Mouse (Mus musculus) erythroblast, adult 5-6 weeks (primary cell): ENCODE measurements around the gene Hnrnpll. TPM values are rescaled to one million over a fixed set of nuclear protein-coding genes. Genes with fewer than 3 reads are reported as not detected.
"Not testable (repeated sequence)": the region's sequence is repeated elsewhere in the genome, so short reads cannot be mapped to it uniquely, and the experiment has no call there.

Experiments used
- ATAC-seq: replicated peaks from 2 replicates; pipeline ENCODE4 v1.8.0; 2016; ENCODE audit warnings: moderate number of reproducible peaks, mild to moderate bottlenecking, moderate TSS enrichment, inconsistent platforms; ENCODE audit not compliant: poor library complexity, low FRiP score, severe bottlenecking
- total RNA-seq, 2 experiments: library from RNA; stranded (forward) in 1 of 2; stranded (reverse) in 1 of 2; fragments of 150-400 nt in 1 of 2; fragments of 200-764, 138-1000 nt in 1 of 2; gene quantifications; 2 replicates each; pipeline versions ENCODE4 v1.2.3 to v1.2.4; 2015 to 2017; ENCODE audit warnings: low replicate concordance in 2 of 2

Hnrnpll gene
- total RNA-seq, 2 experiments from 2014 or later: 24.6 to 37.1 TPM

DNA sequence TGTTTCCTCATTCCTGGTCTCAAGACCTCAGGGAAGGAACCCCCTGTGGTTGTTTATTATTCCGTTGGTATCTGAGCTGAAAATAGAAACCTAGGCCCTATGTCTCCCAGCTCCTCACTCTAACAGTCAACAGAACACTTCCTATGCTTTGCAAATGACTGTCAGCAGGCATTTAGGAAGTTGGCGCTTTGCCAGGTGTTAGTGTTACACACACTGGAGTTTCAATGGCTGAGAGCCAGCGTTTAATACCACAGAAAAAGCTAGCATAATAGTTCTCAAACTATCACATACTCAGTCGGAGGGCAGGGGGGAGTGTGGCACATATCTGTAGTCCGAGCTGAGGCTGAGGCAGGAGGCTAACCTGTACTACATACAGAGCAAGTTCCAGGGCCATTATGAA, 53.3 kb downstream of the Hnrnpll start:
- no peak for ATAC-seq

DNA sequence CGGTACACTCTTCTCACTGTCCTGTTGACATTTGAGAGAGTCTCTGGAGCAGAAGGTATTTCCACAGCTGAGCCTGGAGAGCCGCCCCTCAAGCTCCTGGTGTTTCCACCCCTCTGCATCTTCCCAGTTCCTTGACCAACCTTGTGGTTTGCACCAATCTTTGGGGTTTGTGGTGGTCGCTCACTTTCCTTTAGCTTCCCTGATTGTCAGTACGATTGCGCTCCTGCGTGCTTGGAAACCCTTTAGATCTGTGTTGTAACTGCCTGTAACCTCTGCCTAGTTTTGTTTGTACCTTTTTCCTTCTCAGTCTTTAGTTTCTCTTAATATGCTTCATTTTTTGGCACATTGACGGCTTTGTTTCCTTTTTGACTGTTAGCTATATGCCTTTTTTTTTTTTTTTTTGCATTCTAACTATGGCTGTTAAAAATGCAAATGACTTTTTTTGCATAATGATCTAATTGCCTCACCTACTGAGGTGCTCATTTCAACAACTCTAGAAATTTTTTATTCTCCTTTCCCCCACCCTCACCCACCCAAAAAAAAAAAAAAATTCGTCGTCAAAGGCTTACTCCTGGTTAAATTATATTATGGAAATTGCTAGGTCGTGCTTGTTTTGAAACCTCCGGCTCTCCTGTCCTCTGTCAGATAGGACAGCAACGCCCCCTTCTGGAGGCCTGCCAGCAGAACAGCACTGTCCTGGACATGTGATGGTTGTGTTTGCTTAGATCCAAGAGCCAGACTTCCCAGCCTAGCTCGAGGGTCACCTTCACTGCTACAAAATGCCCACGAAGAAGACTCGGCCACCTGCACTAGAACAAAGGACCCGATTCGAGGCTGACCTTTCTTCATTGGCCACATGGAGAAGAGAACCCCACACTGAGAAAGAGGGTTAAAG, 57.5 kb downstream of the Hnrnpll start:
- 0 out of 2 replicates have a peak, but pooled peaks have one; percentile 62 for ATAC-seq

- ATAC-seq: not testable (repeated sequence)
Measured at GRCm38 (mm10) chr17:80003851-80004250, 58.3 kb downstream of the Hnrnpll start.

- ATAC-seq: no peak
Measured at GRCm38 (mm10) chr17:80002385-80002852, 59.7 kb downstream of the Hnrnpll start.

GRCm38 (mm10) chr17:79999631-80000030, 62.5 kb downstream of the Hnrnpll start:
- no peak for ATAC-seq

GRCm38 (mm10) chr17:79998986-79999385, 63.1 kb downstream of the Hnrnpll start:
- no peak for ATAC-seq

- no peak for ATAC-seq
Measured at GRCm38 (mm10) chr17:79995091-79995691, 66.9 kb downstream of the Hnrnpll start.

- ATAC-seq: no peak
Measured at GRCm38 (mm10) chr17:79992114-79992513, 70.0 kb downstream of the Hnrnpll start.

GRCm38 (mm10) chr17:79991166-79991958, 70.8 kb downstream of the Hnrnpll start:
- ATAC-seq: no peak

- no peak for ATAC-seq
Measured at GRCm38 (mm10) chr17:79990161-79990560, 72.0 kb downstream of the Hnrnpll start.

GRCm38 (mm10) chr17:79984450-79984849, 77.7 kb downstream of the Hnrnpll start:
- ATAC-seq: no peak

GRCm38 (mm10) chr17:79982955-79983529, 79.1 kb downstream of the Hnrnpll start:
- ATAC-seq: no peak

DNA sequence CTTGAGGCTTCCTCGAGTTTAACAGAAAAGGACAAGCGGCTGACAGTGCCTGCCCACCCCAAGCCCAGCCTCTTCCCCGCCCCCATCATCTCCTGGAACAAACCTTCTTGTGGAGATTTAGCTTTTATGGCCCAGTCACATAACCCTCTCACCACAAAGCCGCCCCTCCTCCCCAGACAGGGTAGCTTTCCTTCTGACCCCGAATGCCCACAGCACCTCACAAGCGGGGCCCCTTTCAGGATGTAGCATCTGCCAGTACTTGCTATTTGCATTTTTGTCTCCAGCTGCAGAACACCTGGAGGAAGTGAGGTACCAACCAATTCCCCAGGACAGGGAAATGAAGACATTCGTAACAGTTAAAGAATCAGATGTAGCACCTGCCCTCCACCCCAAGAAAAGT, 79.6 kb downstream of the Hnrnpll start:
- no peak for ATAC-seq

- no peak for ATAC-seq
Measured at GRCm38 (mm10) chr17:79981758-79982481, 80.2 kb downstream of the Hnrnpll start.

- no peak for ATAC-seq
Measured at GRCm38 (mm10) chr17:79981348-79981747, 80.8 kb downstream of the Hnrnpll start.

DNA sequence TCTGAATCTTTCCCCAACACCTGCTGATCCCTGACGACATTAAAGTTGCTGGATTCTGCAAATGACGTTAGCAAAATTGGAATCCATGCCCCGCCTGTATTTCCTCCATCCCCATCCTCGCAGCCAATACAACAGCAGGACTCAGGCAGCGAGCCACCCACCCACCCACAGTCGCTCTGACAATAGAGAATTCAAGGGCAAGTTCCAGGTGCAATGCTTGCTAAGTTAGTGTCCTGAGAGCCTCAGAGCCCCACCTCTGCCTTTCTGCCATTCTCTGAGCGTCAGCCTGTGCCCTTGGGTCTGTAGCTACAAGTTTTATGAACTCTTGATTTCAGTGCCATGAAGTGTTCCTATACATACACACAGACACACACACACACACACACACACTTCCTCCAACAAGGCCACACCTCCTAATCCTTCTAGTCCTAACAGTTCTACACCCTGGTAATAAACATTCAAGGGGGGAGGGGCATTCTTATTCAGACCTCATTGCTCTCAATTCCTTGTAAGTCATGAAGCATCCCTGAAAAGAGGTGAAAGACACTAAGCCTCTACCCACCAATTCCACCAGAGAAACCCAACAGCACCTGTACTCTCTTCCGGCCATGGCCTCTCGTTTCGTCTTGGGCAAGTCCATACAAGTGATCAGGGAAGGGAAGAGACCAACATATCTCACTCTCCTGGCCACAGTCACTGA, 81.6 kb downstream of the Hnrnpll start:
- ATAC-seq: no peak
